Mouse (Mus musculus) midbrain, embryonic 14.5 days (tissue): Measurements from ENCODE around the gene Cacnb2. TPM values are rescaled to one million over a fixed set of nuclear protein-coding genes. Genes with fewer than 3 reads are reported as not detected.

Experiments used
- ATAC-seq: fragments of 200-750 bp; cut with Nextera tagmentation; 2 replicates; pipeline ENCODE4 v1.8.0; 2017; ENCODE audit warnings: moderate number of reproducible peaks, moderate library complexity; ENCODE audit not compliant: low FRiP score, low TSS enrichment
- DNase-seq: peaks from one replicate; pipeline ENCODE4 v3.0.0-alpha.2; 2015
- H3K27ac ChIP-seq: fragments of 300-500 bp; sonication (generic); replicated peaks from 2 replicates; pipeline ENCODE4 v1.5.1; 2014; ENCODE audit warnings: mild to moderate bottlenecking, low read depth, low read length, moderate library complexity
- H3K27me3 ChIP-seq: fragments of 300-500 bp; sonication (generic); 2 replicates; pipeline ENCODE4 v1.6.1; 2014; ENCODE audit warnings: low read length, control low read depth, mixed read lengths; ENCODE audit not compliant: control insufficient read depth, insufficient read depth
- H3K36me3 ChIP-seq: fragments of 300-500 bp; sonication (generic); 2 replicates; pipeline ENCODE4 v1.6.1; 2014; ENCODE audit warnings: low read length, control low read depth; ENCODE audit not compliant: control insufficient read depth, insufficient read depth
- H3K4me1 ChIP-seq: fragments of 300-500 bp; sonication (generic); 2 replicates; pipeline ENCODE4 v1.6.1; 2014; ENCODE audit warnings: mild to moderate bottlenecking, antibody characterized with exemption, low read length, control low read depth; ENCODE audit not compliant: control insufficient read depth, insufficient read depth
- H3K4me2 ChIP-seq: fragments of 300-500 bp; sonication (generic); 2 replicates; pipeline ENCODE4 v1.6.1; 2014; ENCODE audit warnings: mild to moderate bottlenecking, low read length, moderate library complexity
- H3K4me3 ChIP-seq: fragments of 300-500 bp; sonication (generic); replicated peaks from 2 replicates; pipeline ENCODE4 v1.5.1; 2014; ENCODE audit warnings: low read depth, low read length
- H3K9ac ChIP-seq: fragments of 300-500 bp; sonication (generic); replicated peaks from 2 replicates; pipeline ENCODE4 v1.6.1; 2014; ENCODE audit warnings: mild to moderate bottlenecking, low read length, moderate library complexity
- H3K9me3 ChIP-seq: fragments of 300-500 bp; sonication (generic); 2 replicates; pipeline ENCODE4 v1.6.1; 2016; ENCODE audit warnings: low read length, control low read depth, mixed read lengths; ENCODE audit not compliant: control insufficient read depth
- WGBS: fragments of 180-500 bp; shearing (Covaris S2); extraction: QIAGEN DNeasy Blood & Tissue Kit; methylation state at CpG from one replicate; pipeline ENCODE4 v1.1.7; 2014; 5-methylcytosine and 5-hydroxymethylcytosine counted together
- polyA plus RNA-seq: library from polyadenylated mRNA; unstranded; fragments of >200 nt; fragmentation: Nextera tagmentation; extraction: Ambion mirVana; gene quantifications from 2 replicates; pipeline ENCODE4 v1.2.1, GENCODE M21; 2014

The Cacnb2 gene
- polyA plus RNA-seq, 1 experiment from 2014 or later: 5.9 TPM

GRCm38 (mm10) chr2:14874281-14875037 is 271.6 kb downstream of the Cacnb2 start:
- ATAC-seq (no peak), DNase-seq (peak; percentile 45)
- Histone ChIP-seq H3K27me3 (no peaks in the 10 kb centered on the region), H3K36me3 (no peaks in the 10 kb centered on the region), H3K9ac (peak overlapping the region; percentile 43; the same call in 1 of the 2 replicates), H3K27ac (peak overlapping the region; percentile 71), H3K9me3 (no peaks in the 10 kb centered on the region), H3K4me3 (peak overlapping the region; percentile 31), H3K4me2 (peak overlapping the region; percentile 53), H3K4me1 (peaks cover 19% of the 10 kb centered on the region)
- WGBS: 31% methylated on average over 13 of the region's 13 CpGs

DNA sequence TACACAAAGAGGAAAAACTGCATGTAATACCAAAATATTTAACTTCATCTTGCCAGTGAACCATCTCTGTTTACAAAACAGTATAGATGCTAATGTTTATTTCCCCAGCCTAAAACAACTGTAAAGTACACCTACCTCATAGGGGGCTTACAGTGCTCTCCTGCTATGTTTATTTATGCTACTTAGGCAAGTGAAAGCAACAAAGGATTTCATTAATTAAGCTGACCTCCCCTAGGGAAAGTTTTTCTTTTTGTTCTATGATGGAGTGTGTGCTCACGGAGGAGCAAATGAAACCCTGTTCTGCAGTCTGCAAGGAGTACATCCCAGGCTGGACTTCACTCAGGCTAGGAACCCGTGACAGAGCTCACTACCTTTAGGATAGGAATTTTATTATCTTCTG is 272.2 kb downstream of the Cacnb2 start:
- ATAC-seq (no peak), DNase-seq (peak; percentile 39)
- 13% methylated on average over 2 of the region's 2 CpGs for WGBS
- Histone ChIP-seq H3K27ac (0 out of 2 replicates have a peak overlapping the region, but pooled peaks have one; percentile 52), H3K9me3 (no peaks in the 10 kb centered on the region), H3K4me1 (peaks cover 19% of the 10 kb centered on the region), H3K27me3 (no peaks in the 10 kb centered on the region), H3K9ac (no peak overlapping the region; the same call in 1 of the 2 replicates), H3K4me2 (peak overlapping the region; percentile 53), H3K36me3 (no peaks in the 10 kb centered on the region), H3K4me3 (peak overlapping the region; percentile 31)

DNA sequence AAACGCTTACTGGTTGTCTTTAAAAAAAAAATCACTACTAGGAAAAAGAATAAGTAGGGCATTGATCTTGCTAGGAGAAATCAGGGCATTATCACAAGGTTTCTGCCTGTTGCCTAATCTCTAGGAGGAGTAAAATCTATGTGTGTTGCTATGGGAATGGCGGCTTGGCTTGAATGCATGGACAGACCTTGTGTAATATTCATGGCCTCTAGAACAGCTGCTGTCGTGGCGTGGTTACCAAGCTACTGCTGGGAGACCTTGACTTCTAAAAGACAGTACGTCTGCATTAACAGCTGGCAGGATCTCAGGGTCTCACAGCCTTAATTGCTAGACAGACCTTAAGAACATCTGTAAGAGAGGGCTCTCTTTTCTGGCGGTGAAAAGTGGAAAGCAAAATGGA is 272.7 kb downstream of the Cacnb2 start:
- no peaks in the 10 kb centered on the region for H3K9me3 ChIP-seq
- ATAC-seq (peak; percentile 63), DNase-seq (peak; percentile 66)
- H3K27me3 ChIP-seq: no peaks in the 10 kb centered on the region
- no peaks in the 10 kb centered on the region for H3K36me3 ChIP-seq
- H3K9ac ChIP-seq: no peak overlapping the region; the same call in 1 of the 2 replicates
- 25% methylated on average over 6 of the region's 6 CpGs for WGBS
- peak overlapping the region; percentile 31; the same call in 1 of the 2 replicates for H3K4me3 ChIP-seq
- H3K27ac ChIP-seq: peak overlapping the region; percentile 52; the same call in 1 of the 2 replicates
- H3K4me1 ChIP-seq: peaks cover 19% of the 10 kb centered on the region
- H3K4me2 ChIP-seq: peak overlapping the region; percentile 53

DNA sequence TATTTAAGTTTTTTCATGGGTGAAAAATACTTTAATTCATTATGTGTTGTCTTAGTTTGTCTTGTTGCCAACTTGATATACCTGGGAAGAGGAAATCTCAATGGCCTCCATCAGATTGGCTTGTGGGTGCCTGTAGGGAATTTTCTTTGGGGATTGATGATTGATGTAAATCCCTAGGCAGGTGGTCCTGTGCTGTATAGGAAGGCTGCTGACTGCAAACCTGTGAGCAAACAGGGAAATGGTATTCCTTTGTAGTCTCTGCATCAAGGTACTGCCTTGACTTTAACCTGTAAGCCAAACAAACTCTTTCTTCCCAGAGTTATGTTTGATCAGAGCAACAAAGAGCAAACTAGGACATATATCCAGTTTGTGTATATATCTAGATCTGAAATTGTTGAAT is 276.1 kb downstream of the Cacnb2 start:
- no peaks in the 10 kb centered on the region for H3K9me3 ChIP-seq
- H3K27me3 ChIP-seq: no peaks in the 10 kb centered on the region
- H3K4me1 ChIP-seq: peaks cover 16% of the 10 kb centered on the region
- ATAC-seq (no peak), DNase-seq (no peak)
- no peak overlapping the region for H3K4me2 ChIP-seq
- H3K9ac ChIP-seq: no peak overlapping the region
- no peaks in the 10 kb centered on the region for H3K36me3 ChIP-seq
- H3K27ac ChIP-seq: no peak overlapping the region
- H3K4me3 ChIP-seq: no peak overlapping the region

GRCm38 (mm10) chr2:14883460-14883859 is 280.6 kb downstream of the Cacnb2 start:
- H3K4me3 ChIP-seq: no peak overlapping the region
- ATAC-seq (no peak), DNase-seq (no peak)
- no peak overlapping the region for H3K9ac ChIP-seq
- no peaks in the 10 kb centered on the region for H3K36me3 ChIP-seq
- H3K9me3 ChIP-seq: no peaks in the 10 kb centered on the region
- H3K27ac ChIP-seq: no peak overlapping the region
- H3K4me2 ChIP-seq: no peak overlapping the region
- no peaks in the 10 kb centered on the region for H3K27me3 ChIP-seq
- 76% methylated on average over 3 of the region's 3 CpGs for WGBS
- no peaks in the 10 kb centered on the region for H3K4me1 ChIP-seq

DNA sequence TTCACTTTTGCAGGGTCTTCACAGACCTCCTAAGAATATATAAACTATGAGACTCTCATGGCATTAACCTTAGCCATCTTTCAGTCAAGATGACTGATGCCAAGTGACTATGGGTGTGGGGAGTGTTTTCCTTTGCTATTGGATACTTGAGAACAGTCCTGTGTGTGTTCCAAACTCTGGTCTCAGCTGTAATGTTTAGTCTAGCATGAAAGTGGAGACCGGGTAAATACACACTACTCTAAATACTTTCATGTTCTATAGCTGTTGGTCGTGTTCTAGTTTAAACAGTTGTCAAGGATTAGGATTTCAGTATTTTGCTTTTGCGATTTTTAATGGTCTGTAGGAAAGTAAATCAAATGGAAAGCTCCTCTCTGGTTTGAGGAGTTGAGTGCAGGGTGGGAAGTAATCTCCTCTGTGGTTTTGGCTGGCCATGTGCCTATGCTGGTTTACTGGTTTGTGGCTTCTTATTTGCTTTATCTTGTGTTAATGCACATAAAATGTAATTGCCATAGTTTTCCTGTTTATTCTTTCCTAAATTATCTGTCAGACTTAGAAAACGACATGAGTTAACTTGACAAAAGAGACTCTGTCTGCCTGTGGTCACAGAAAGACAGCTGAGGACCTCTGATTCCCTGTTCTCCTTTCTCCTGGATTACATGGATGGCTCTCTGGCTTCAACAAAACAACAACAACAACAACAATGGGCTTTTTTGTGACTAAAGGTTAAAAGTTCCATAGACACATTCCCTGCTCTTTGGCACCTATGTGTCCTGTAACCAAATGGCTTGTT is 285.7 kb downstream of the Cacnb2 start:
- no peak overlapping the region for H3K4me3 ChIP-seq
- no peaks in the 10 kb centered on the region for H3K36me3 ChIP-seq
- no peak overlapping the region for H3K9ac ChIP-seq
- no peak for ATAC-seq
- no peaks in the 10 kb centered on the region for H3K9me3 ChIP-seq
- H3K27ac ChIP-seq: no peak overlapping the region
- WGBS: 76% methylated on average over 4 of the region's 4 CpGs
- H3K4me1 ChIP-seq: no peaks in the 10 kb centered on the region
- H3K4me2 ChIP-seq: no peak overlapping the region
- DNase-seq: no peak
- no peaks in the 10 kb centered on the region for H3K27me3 ChIP-seq

GRCm38 (mm10) chr2:14903837-14904236 is 300.9 kb downstream of the Cacnb2 start:
- DNase-seq: no peak
- H3K4me1 ChIP-seq: peaks cover 9% of the 10 kb centered on the region
- WGBS: 23% methylated on average over 3 of the region's 3 CpGs

DNA sequence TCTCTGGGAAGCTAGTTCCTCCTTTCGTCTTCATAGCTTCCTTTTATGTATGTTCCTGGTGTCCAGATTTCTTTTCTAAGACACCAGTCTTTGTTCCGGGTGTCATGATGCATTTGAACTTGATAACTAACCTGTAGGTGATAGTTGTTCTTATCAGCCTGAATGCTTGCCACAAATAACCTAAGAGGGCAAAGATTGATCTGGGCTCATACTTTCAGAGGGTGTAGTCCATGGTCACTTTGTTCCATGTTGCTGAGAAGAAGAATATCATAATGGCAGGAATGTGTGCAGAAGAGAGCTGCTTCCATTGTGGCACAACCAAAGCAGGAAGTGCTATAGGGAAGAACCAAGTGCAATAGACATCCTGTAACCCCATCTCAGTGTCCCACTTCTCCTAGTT is 302.0 kb downstream of the Cacnb2 start:
- H3K9me3 ChIP-seq: no peaks in the 10 kb centered on the region
- H3K4me3 ChIP-seq: no peak overlapping the region
- peaks cover 9% of the 10 kb centered on the region for H3K4me1 ChIP-seq
- ATAC-seq (no peak), DNase-seq (no peak)
- no peak overlapping the region for H3K9ac ChIP-seq
- H3K36me3 ChIP-seq: no peaks in the 10 kb centered on the region
- no peaks in the 10 kb centered on the region for H3K27me3 ChIP-seq
- H3K4me2 ChIP-seq: no peak overlapping the region
- 86% methylated on average over 2 of the region's 2 CpGs for WGBS
- no peak overlapping the region for H3K27ac ChIP-seq

More at GRCm38 (mm10) chr2:14903837-14904236, 300.9 kb downstream of the Cacnb2 start:
- no peak overlapping the region for H3K4me3 ChIP-seq
- ATAC-seq: no peak
- H3K27ac ChIP-seq: no peak overlapping the region
- H3K36me3 ChIP-seq: no peaks in the 10 kb centered on the region
- H3K4me2 ChIP-seq: no peak overlapping the region
- H3K27me3 ChIP-seq: no peaks in the 10 kb centered on the region
- H3K9ac ChIP-seq: no peak overlapping the region
- no peaks in the 10 kb centered on the region for H3K9me3 ChIP-seq
